Mouse (Mus musculus) bone marrow, adult 2 months (tissue): ENCODE data around the gene Tmem63a. TPM values are rescaled to one million over a fixed set of nuclear protein-coding genes. Genes with fewer than 3 reads are reported as not detected.

Experiments
- H3K27ac ChIP-seq: fragments of 200-500 bp; 2 replicates; pipeline ENCODE4 v1.5.1; 2012; ENCODE audit warnings: low read depth, mild to moderate bottlenecking, control low read depth, inconsistent platforms, low read length; ENCODE audit not compliant: control insufficient read depth, poor library complexity, insufficient read depth
- H3K4me1 ChIP-seq: fragments of 200-500 bp; 2 replicates; pipeline ENCODE4 v1.6.1; 2011; ENCODE audit warnings: low read length; ENCODE audit not compliant: control insufficient read depth, insufficient read depth
- H3K4me3 ChIP-seq: fragments of 200-500 bp; replicated peaks from 2 replicates; pipeline ENCODE3; 2011; ENCODE audit warnings: mild to moderate bottlenecking, low read depth, low read length, control low read depth; ENCODE audit not compliant: control insufficient read depth
- CTCF ChIP-seq: fragments of 200-500 bp; IDR thresholded peaks from 2 replicates; pipeline ENCODE4 v1.5.1; 2011; ENCODE audit warnings: low read length, control low read depth; ENCODE audit not compliant: control insufficient read depth, insufficient read depth
- POLR2A ChIP-seq: fragments of 200-500 bp; IDR thresholded peaks from 2 replicates; pipeline ENCODE4 v1.6.1; 2011; ENCODE audit warnings: low read depth, mild to moderate bottlenecking, control low read depth, low read length, borderline replicate concordance; ENCODE audit not compliant: control insufficient read depth
- WGBS: fragments of 180-500 bp; shearing (Covaris S2); methylation state at CpG from one replicate; pipeline ENCODE4 v1.1.7; 2018; 5-methylcytosine and 5-hydroxymethylcytosine counted together
- polyA plus RNA-seq: library from polyadenylated mRNA; stranded (reverse); fragments of >200 nt; gene quantifications from 2 replicates; pipeline ENCODE4 v1.2.4, GENCODE M21; 2011; ENCODE audit warnings: low replicate concordance; ENCODE audit not compliant: missing spikeins, insufficient read depth, insufficient read length

Gene Tmem63a
- polyA plus RNA-seq, 1 experiment: 32.8 TPM

- WGBS: 75% methylated on average over 11 of the region's 11 CpGs
- H3K27ac ChIP-seq: no peak overlapping the region
- TF ChIP-seq POLR2A: no peak
- no peak for TF ChIP-seq CTCF
- peaks cover 2% of the 10 kb centered on the region for H3K4me1 ChIP-seq
- no peak overlapping the region for H3K4me3 ChIP-seq
Observed at GRCm38 (mm10) chr1:180916425-180916824, 25.7 kb upstream of the Tmem63a start.

GRCm38 (mm10) chr1:180917053-180917452 lies 25.1 kb upstream of the Tmem63a start:
- Histone ChIP-seq H3K4me1 (no peaks in the 10 kb centered on the region; the same call in none of the 2 replicates), H3K27ac (no peak overlapping the region), H3K4me3 (no peak overlapping the region)
- no peak for TF ChIP-seq POLR2A
- TF ChIP-seq CTCF: no peak
- 13% methylated on average over 1 of the region's 1 CpGs for WGBS

DNA sequence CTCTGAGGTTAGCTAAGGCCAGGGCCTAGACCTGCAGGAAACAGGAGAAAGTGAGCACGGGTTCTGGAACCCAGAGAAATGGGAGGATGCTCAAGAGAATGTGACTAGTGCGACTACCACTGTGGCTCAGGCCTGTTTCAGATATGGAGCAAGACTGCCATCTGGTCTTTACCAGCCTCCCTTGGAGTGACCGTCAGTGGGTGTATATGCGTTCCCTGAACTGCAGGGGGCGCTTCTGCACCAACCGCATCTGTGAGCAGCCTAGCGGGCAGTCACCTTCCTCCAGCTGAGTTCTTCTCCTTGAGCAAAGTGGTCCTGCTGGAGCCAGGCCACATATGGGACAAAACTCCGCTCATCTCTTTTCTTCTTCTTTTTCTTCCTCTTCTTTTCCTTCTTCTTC lies 22.5 kb upstream of the Tmem63a start:
- no peak overlapping the region for H3K4me3 ChIP-seq
- TF ChIP-seq POLR2A (no peak), CTCF (peak; percentile 80)
- 55% methylated on average over 8 of the region's 8 CpGs for WGBS
- H3K4me1 ChIP-seq: peaks cover 2% of the 10 kb centered on the region
- no peak overlapping the region for H3K27ac ChIP-seq

DNA sequence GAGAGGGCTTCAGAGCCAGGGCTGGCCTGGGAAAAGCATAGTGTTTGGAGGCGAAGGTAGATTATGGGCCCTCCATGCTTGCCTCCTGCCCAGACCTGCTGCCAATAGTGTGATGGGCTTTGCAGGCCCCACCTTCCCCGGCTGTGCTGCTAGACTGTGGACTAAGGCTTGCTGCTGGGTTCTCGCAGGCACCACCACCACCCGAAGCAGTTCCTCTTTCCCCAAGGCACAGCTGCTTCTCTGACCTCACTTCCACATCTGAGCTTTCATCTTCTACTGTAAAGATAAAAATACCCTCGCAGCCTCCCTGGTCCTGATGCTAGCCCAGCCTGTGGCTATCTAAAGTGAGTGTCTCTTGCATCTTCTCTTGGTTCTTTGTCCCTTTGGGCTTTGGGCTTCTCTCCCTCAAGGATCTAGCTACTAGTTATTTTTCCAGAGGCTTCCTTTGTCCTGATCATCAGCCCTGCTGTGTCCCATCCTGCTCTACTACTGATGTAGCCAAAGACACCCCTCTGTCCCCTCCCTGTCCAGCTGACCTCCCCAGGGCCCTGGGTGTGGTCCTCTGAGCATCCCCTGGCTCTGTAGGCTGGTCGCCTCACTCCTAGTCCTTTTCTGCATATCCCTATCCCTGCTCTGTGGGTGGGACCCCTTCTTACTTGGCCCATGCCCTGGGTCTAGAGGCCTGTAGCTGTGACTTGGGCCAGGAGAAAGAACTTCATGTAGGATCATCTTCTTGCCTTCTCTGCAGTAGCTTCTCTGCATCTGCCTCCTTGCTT lies 19.7 kb upstream of the Tmem63a start:
- peaks cover 2% of the 10 kb centered on the region for H3K4me1 ChIP-seq
- 17% methylated on average over 6 of the region's 6 CpGs for WGBS
- TF ChIP-seq POLR2A: peak; percentile 25; the same call in 1 of the 2 replicates
- no peak for TF ChIP-seq CTCF
- peak overlapping the region; percentile 70 for H3K27ac ChIP-seq
- no peak overlapping the region for H3K4me3 ChIP-seq

DNA sequence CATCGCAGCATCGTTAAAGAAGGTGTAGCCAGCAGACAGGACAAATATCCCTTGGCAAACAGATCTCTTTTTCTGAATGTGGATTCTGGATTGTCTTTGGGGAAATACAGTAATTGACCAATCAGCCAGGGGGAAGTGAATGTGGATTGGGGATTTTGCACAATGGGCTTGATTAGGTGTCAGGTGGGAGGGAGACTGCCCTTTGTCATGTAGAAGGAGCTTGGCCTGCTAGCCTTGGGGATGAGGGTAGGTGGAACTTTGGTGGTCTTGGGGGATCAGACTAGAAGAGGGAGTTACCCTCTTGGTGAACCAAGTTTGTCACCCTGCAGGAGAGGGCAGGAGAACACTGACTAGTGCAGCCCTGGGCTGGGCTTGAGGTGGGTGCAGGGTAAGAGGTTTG lies 17.4 kb upstream of the Tmem63a start:
- Histone ChIP-seq H3K4me3 (no peak overlapping the region), H3K4me1 (peaks cover 2% of the 10 kb centered on the region), H3K27ac (no peak overlapping the region)
- TF ChIP-seq POLR2A (no peak), CTCF (no peak)
- 95% methylated on average over 2 of the region's 2 CpGs for WGBS

DNA sequence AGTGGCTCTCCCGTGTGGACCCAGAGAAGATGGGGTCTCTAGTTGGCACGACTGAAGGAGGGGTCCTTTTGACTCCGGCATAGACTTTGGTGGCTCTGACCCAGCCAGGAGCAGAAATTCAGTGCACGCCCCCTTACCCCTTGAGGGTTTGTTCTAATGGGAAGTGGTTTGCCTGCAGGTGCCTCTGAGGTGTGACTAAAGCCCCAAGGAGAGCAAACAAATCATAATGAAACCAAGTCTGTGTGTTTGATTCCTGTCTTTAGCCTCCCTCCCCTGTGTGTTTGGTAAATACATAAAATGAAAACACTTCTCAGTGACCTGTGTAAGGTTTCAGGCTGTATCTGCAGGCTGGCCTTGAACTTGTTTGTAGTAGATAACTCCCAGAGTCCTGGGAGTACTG lies 15.9 kb upstream of the Tmem63a start:
- TF ChIP-seq POLR2A: no peak
- no peak for TF ChIP-seq CTCF
- no peak overlapping the region for H3K27ac ChIP-seq
- no peak overlapping the region for H3K4me3 ChIP-seq
- peaks cover 2% of the 10 kb centered on the region for H3K4me1 ChIP-seq
- WGBS: 36% methylated on average over 4 of the region's 4 CpGs

GRCm38 (mm10) chr1:180929599-180929998 lies 12.5 kb upstream of the Tmem63a start:
- TF ChIP-seq POLR2A (no peak), CTCF (no peak)
- no peaks in the 10 kb centered on the region for H3K4me1 ChIP-seq
- no peak overlapping the region for H3K27ac ChIP-seq
- no peak overlapping the region for H3K4me3 ChIP-seq
- WGBS: 59% methylated on average over 2 of the region's 2 CpGs

GRCm38 (mm10) chr1:180931106-180931505 lies 11.0 kb upstream of the Tmem63a start:
- 65% methylated on average over 3 of the region's 3 CpGs for WGBS

DNA sequence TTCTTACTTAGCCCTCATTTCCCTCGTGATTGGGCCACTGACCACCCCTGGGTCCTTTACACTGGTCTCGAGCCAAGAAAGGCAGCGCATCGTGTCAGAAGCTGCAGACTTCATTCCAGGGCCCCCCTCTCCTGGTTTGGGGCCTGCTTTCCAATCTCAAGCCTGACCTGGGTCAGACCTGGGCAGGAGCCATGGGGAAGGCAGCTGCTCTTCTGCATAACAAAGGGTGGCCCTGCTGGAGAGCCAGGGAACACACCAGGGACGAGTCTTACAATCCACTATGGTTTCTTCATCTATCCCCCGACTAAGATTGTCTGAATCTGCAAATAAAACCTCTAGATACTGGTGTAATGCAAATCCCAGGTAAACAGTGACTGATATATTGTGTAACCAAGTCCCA lies 8.5 kb upstream of the Tmem63a start:
- H3K27ac ChIP-seq: no peak overlapping the region
- H3K4me3 ChIP-seq: no peak overlapping the region
- 69% methylated on average over 6 of the region's 6 CpGs for WGBS
- H3K4me1 ChIP-seq: no peaks in the 10 kb centered on the region
- TF ChIP-seq POLR2A: no peak
- TF ChIP-seq CTCF: no peak

More at GRCm38 (mm10) chr1:180931106-180931505, 11.0 kb upstream of the Tmem63a start:
- no peaks in the 10 kb centered on the region for H3K4me1 ChIP-seq
- H3K27ac ChIP-seq: no peak overlapping the region
- no peak for TF ChIP-seq POLR2A
- TF ChIP-seq CTCF: no peak
- no peak overlapping the region for H3K4me3 ChIP-seq
